Mouse (Mus musculus): ENCODE measurements around the gene Txndc17.

Txndc17 gene

GRCm38 (mm10) chr11:72223414-72223813 is 16.1 kb downstream of the Txndc17 start:
- no peak for DNase-seq (ENCODE audit: low read depth, low spot score)

- DNase-seq (ENCODE audit: low read depth, low spot score) = peak; percentile 78
Observed at GRCm38 (mm10) chr11:72224865-72225264, 17.5 kb downstream of the Txndc17 start.

- DNase-seq (ENCODE audit: low read depth, low spot score) = no peak
Observed at GRCm38 (mm10) chr11:72226020-72226791, 18.9 kb downstream of the Txndc17 start.

- DNase-seq (ENCODE audit: low read depth, low spot score) = no peak
Observed at GRCm38 (mm10) chr11:72226901-72227300, 19.6 kb downstream of the Txndc17 start.

- DNase-seq (ENCODE audit: low read depth, low spot score) = no peak
Observed at GRCm38 (mm10) chr11:72228513-72228912, 21.2 kb downstream of the Txndc17 start.

- peak; percentile 77 for DNase-seq (ENCODE audit: low read depth, low spot score)
Observed at GRCm38 (mm10) chr11:72232068-72232467, 24.7 kb downstream of the Txndc17 start.

GRCm38 (mm10) chr11:72232991-72233390 is 25.6 kb downstream of the Txndc17 start:
- no peak for DNase-seq (ENCODE audit: low read depth, low spot score)

- DNase-seq (ENCODE audit: low read depth, low spot score) = no peak
Observed at GRCm38 (mm10) chr11:72234013-72234412, 26.7 kb downstream of the Txndc17 start.

GRCm38 (mm10) chr11:72240062-72240860 is 32.9 kb downstream of the Txndc17 start:
- DNase-seq (ENCODE audit: low read depth, low spot score) = no peak

- DNase-seq (ENCODE audit: low read depth, low spot score) = no peak
Observed at GRCm38 (mm10) chr11:72245196-72245753, 37.9 kb downstream of the Txndc17 start.

- no peak for DNase-seq (ENCODE audit: low read depth, low spot score)
Observed at GRCm38 (mm10) chr11:72255629-72256028, 48.3 kb downstream of the Txndc17 start.

GRCm38 (mm10) chr11:72256441-72256840 is 49.1 kb downstream of the Txndc17 start:
- no peak for DNase-seq (ENCODE audit: low read depth, low spot score)
